Mouse (Mus musculus) embryonic fibroblast, embryonic 13.5 days (primary cell): ENCODE measurements at regions not wholly inside any gene's neighbourhood (a gene's known extent, or its start where the extent isn't known, plus 50 kb on each side); places are given as distances from the start of the nearest gene placed in this dataset.

Experiments
- CTCF ChIP-seq: IDR thresholded peaks from 2 replicates; pipeline ENCODE4 v1.5.1; 2011; ENCODE audit warnings: mild to moderate bottlenecking, control low read depth, low read length, moderate library complexity, borderline replicate concordance; ENCODE audit not compliant: insufficient read depth
- POLR2A ChIP-seq: IDR thresholded peaks from 2 replicates; pipeline ENCODE4 v1.6.1; 2011; ENCODE audit warnings: low read depth, mild to moderate bottlenecking, control low read depth, low read length, moderate library complexity

GRCm38 (mm10) chr2:45522310-45522709 lies 405.1 kb upstream of the Zeb2 start:
- no peak for TF ChIP-seq CTCF
- TF ChIP-seq POLR2A, result no peak
